Mouse (Mus musculus): ENCODE data around the gene Ssr1. TPM values are rescaled to one million over a fixed set of nuclear protein-coding genes. Genes with fewer than 3 reads are reported as not detected.

The Ssr1 gene
- polyA plus RNA-seq, 1 experiment from 2014 or later = 152 TPM

DNA sequence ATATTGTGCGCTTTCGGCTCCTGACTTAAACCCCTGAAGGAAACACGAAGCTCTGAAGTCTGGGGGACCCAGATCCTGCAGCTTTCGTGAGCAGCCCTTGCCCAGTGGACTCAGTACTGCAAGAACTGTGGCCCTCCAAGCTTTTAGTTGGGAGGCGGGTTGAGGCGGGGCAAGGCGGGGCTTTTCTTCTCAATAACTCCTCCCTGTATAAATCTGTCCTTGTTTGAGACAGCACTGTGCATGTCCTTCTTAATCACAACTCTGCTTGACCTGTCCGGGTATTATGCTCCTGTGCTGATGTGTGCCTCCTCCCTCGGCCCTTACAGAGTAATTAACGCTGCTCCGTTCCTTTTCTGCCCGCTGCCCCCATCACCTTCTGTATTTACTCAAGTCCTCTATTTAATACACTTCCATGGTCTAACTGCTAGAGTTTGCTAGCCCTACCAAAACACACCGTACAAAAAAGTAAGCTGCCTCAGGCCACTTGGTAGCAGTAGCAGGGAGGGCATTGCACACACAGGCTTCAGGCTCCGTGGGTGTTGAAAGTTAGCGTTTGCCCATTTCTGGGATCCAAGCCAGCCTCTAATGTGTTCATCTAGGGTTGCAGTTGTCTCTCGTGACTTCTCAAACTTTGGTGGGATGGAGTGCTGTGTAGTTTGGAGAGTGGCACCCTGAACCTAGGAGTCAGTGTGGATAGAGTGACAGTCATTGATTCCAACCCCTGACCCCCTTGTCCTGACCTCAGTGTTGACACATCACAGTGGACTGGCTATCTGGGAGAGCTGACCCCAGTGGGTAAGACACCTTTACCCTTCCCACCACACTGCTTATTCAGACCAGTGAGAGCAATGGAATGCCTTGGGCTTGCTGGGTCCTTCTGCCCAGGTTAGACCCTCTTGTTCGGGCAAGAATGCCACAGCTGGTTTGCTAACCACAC lies 51.8 kb downstream of the Ssr1 start:
- H3K27ac ChIP-seq = peak overlapping the region; percentile 54; the same call in 1 of the 2 replicates
- 62% methylated on average over 17 of the region's 17 CpGs for WGBS
- H3K9me3 ChIP-seq = no peaks in the 10 kb centered on the region
- no peak overlapping the region for H3K4me3 ChIP-seq
- peaks cover 24% of the 10 kb centered on the region for H3K36me3 ChIP-seq
- H3K27me3 ChIP-seq = no peaks in the 10 kb centered on the region
- H3K4me2 ChIP-seq = no peak overlapping the region
- H3K9ac ChIP-seq = no peak overlapping the region
- peaks cover 29% of the 10 kb centered on the region for H3K4me1 ChIP-seq
- no peak for ATAC-seq (ENCODE audit: insufficient number of reproducible peaks, low FRiP score, low TSS enrichment, low read depth)

DNA sequence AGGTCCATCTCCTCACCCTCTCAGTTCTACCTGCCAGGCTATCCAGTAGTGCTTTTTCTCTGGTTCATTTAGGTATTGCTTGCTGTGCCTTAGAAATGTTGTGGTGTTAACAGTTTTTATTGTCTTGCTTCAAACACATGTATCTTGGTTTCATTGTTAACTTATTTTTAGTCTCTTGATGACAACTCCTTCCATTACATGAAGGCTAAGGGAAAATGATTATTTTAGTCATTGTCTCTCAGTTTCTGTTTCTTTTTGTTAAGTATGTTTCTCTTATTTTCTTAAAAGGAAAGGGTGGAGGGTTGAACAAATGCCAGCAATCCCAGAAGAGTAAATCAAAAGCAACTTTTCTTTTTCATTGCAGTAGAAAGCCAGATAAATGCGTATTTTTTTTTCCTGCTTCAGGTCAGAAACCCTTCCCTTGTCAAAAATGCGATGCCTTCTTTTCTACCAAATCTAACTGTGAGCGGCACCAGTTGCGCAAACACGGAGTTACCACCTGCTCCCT lies 52.8 kb downstream of the Ssr1 start:
- no peak overlapping the region for H3K9ac ChIP-seq
- no peaks in the 10 kb centered on the region for H3K9me3 ChIP-seq
- peaks cover 25% of the 10 kb centered on the region for H3K36me3 ChIP-seq
- peak overlapping the region; percentile 22; the same call in 1 of the 2 replicates for H3K27ac ChIP-seq
- H3K4me3 ChIP-seq = no peak overlapping the region
- peaks cover 27% of the 10 kb centered on the region for H3K4me1 ChIP-seq
- no peak overlapping the region for H3K4me2 ChIP-seq
- 76% methylated on average over 5 of the region's 5 CpGs for WGBS
- no peaks in the 10 kb centered on the region for H3K27me3 ChIP-seq
- no peak for ATAC-seq (ENCODE audit: insufficient number of reproducible peaks, low FRiP score, low TSS enrichment, low read depth)

DNA sequence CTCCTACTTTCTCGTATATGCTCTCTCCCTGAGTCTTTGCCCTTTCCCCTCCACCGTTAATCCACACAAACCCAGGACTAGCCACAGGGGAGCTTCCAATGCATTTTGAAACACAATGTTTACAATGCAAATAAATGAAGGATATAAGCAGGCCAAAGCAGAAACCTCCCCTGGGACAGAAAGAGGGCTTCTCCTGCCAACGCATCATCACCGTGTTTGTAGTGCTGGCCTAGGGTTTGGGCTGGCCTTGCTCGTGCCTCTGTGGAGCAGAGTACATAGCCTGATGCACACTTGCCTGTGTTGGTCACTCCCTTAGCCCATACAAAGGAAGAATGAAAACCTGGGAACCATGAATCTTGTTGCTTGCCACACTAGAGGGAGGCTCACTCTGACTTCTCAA lies 53.4 kb downstream of the Ssr1 start:
- Histone ChIP-seq H3K9ac (no peak overlapping the region), H3K4me2 (no peak overlapping the region), H3K4me1 (peaks cover 27% of the 10 kb centered on the region), H3K36me3 (peaks cover 30% of the 10 kb centered on the region), H3K27ac (no peak overlapping the region), H3K4me3 (no peak overlapping the region), H3K9me3 (no peaks in the 10 kb centered on the region), H3K27me3 (no peaks in the 10 kb centered on the region)
- 63% methylated on average over 5 of the region's 5 CpGs for WGBS
- ATAC-seq (ENCODE audit: insufficient number of reproducible peaks, low FRiP score, low TSS enrichment, low read depth) = no peak

DNA sequence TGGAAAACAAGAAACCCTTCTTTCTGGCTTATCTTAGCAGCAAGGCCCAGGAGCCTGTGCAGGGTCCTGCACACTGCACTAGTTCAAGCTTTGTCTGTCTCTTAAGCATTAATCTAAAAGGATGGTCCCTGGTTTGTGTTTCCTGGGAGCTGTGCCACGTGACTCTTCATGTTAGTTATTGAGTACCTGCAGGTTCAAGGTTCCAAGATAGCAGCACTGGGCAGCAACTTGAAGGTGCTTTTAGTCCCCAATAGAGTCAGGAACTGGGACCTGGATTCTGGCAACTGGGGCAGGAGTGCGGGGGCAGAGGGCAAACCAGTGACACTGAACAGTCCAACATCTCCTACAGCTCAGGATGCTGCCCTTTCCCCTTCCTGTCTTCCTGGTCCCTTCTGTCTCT lies 53.9 kb downstream of the Ssr1 start:
- no peak for ATAC-seq (ENCODE audit: insufficient number of reproducible peaks, low FRiP score, low TSS enrichment, low read depth)
- Histone ChIP-seq H3K36me3 (peaks cover 30% of the 10 kb centered on the region), H3K27me3 (no peaks in the 10 kb centered on the region), H3K4me3 (no peak overlapping the region), H3K4me1 (peaks cover 25% of the 10 kb centered on the region), H3K27ac (no peak overlapping the region), H3K9me3 (no peaks in the 10 kb centered on the region), H3K9ac (no peak overlapping the region), H3K4me2 (no peak overlapping the region)
- WGBS = 97% methylated on average over 2 of the region's 2 CpGs

DNA sequence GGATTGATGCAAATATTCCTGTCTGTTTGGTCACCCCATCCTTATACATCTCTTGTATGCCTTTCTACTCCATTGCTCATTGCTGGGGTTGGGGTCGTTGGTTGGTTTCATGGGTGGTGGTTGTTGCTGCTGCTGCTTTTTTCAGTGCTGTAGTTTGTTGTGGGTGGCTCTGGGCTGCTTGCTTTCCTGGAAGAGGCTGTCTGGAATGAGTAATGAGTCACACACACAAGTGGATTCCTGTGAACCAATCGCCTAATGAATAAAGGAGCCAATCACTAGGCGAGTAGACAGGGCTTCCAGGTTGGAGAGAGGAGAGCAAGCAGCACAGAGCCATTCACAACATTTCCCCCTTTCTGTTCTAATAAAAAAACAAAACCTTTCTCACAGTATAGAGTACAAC lies 57.7 kb downstream of the Ssr1 start:
- Histone ChIP-seq H3K9me3 (no peaks in the 10 kb centered on the region), H3K9ac (no peak overlapping the region), H3K4me3 (no peak overlapping the region), H3K27me3 (no peaks in the 10 kb centered on the region), H3K27ac (no peak overlapping the region), H3K4me1 (peaks cover 4% of the 10 kb centered on the region), H3K4me2 (no peak overlapping the region), H3K36me3 (peaks cover 59% of the 10 kb centered on the region)
- 89% methylated on average over 3 of the region's 3 CpGs for WGBS
- ATAC-seq (ENCODE audit: insufficient number of reproducible peaks, low FRiP score, low TSS enrichment, low read depth) = no peak

DNA sequence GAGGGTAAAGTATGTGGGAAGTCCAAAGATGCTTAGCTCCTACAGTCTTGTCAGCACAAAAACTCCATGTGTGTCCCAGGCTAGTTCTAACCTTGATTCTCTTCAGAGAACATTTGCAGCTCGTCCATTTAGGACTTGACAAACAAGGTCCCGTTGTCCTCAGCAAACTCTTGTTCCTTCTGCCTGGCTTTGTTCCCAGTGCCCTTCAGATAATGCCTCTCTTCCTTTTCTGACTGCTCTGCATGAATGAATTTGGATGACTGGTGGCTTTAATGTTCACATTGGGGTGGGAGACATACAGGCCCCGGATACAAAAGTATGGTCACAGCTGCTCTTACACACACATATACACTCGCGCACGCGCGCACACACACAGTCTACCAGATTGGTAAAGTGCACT lies 59.1 kb downstream of the Ssr1 start:
- H3K36me3 ChIP-seq = peaks cover 73% of the 10 kb centered on the region
- no peak overlapping the region for H3K27ac ChIP-seq
- H3K4me1 ChIP-seq = 0 out of 2 replicates have a peak, but pooled peaks cover 2% of the 10 kb centered on the region
- no peak overlapping the region for H3K9ac ChIP-seq
- H3K4me3 ChIP-seq = no peak overlapping the region
- no peak overlapping the region for H3K4me2 ChIP-seq
- WGBS = 89% methylated on average over 8 of the region's 8 CpGs
- no peaks in the 10 kb centered on the region for H3K27me3 ChIP-seq
- ATAC-seq (ENCODE audit: insufficient number of reproducible peaks, low FRiP score, low TSS enrichment, low read depth) = no peak
- H3K9me3 ChIP-seq = no peaks in the 10 kb centered on the region

DNA sequence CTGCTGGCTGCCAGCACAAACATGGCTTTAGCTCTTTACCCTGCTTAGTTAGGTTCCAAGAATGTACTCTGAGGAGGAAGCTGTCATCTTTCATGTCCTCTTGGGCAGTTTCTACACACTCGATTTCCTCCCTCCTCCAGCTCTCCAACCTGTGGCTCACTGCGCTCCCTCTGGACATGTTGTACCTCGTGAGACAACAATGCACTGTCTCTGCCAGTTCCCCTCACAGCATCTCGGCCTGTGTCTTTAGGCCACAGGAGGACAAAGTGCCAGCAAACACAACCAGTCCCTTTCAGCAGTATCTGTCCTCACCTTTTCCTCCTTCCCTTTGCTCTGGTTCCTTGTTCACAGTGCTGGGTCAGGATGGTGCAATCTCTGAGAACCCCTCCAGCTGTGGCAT lies 59.9 kb downstream of the Ssr1 start:
- Histone ChIP-seq H3K4me1 (0 out of 2 replicates have a peak, but pooled peaks cover 2% of the 10 kb centered on the region), H3K36me3 (peaks cover 82% of the 10 kb centered on the region), H3K4me2 (no peak overlapping the region), H3K27ac (no peak overlapping the region), H3K27me3 (no peaks in the 10 kb centered on the region), H3K9me3 (no peaks in the 10 kb centered on the region), H3K4me3 (no peak overlapping the region), H3K9ac (no peak overlapping the region)
- WGBS = 87% methylated on average over 4 of the region's 4 CpGs
- no peak for ATAC-seq (ENCODE audit: insufficient number of reproducible peaks, low FRiP score, low TSS enrichment, low read depth)

DNA sequence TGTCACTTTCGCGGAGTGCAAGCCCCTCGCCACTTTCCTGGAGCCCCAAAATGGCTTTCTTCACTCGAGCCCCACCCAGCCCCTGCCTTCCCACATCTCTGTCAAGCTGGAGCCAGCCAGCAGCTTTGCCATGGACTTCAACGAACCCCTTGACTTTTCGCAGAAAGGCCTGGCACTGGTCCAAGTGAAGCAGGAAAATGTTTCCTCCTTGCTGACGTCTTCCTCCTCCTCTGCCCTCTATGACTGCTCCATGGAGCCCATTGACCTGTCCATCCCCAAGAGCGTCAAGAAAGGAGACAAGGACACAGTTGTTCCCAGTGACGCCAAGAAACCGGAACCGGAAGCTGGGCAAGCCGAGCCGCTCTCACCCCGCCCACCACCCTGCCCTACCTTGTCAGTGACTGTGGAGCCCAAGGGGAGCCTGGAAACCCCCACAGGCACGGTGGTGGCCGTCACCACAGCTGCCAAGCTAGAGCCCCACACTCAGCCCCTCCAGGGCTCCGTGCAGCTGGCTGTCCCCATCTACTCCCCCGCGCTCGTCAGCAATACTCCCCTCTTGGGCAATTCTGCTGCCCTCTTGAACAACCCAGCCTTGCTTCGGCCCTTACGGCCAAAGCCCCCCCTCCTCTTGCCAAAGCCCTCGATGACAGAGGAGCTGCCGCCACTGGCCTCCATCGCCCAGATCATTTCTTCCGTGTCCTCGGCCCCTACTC lies 62.7 kb downstream of the Ssr1 start:
- H3K9me3 ChIP-seq = no peaks in the 10 kb centered on the region
- H3K9ac ChIP-seq = no peak overlapping the region
- 77% methylated on average over 27 of the region's 27 CpGs for WGBS
- H3K27me3 ChIP-seq = no peaks in the 10 kb centered on the region
- no peak overlapping the region for H3K4me3 ChIP-seq
- no peak for ATAC-seq (ENCODE audit: insufficient number of reproducible peaks, low FRiP score, low TSS enrichment, low read depth)
- H3K36me3 ChIP-seq = peaks cover 89% of the 10 kb centered on the region
- no peak overlapping the region for H3K27ac ChIP-seq
- no peak overlapping the region for H3K4me2 ChIP-seq
- H3K4me1 ChIP-seq = 0 out of 2 replicates have a peak, but pooled peaks cover 2% of the 10 kb centered on the region

DNA sequence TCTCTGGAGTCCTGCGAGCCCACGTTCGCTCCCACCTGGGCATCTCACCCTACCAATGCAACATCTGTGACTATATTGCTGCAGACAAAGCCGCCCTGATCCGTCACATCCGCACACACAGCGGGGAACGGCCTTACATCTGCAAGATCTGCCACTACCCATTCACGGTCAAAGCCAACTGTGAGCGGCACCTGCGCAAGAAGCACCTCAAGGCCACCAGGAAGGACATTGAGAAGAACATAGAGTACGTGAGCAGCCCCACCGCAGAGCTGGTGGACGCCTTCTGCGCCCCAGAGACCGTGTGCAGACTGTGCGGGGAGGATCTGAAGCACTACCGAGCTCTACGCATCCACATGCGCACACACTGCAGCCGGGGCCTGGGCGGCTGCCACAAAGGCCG lies 63.4 kb downstream of the Ssr1 start:
- WGBS = 92% methylated on average over 23 of the region's 23 CpGs
- ATAC-seq (ENCODE audit: insufficient number of reproducible peaks, low FRiP score, low TSS enrichment, low read depth) = no peak
- Histone ChIP-seq H3K27me3 (no peaks in the 10 kb centered on the region), H3K4me2 (no peak overlapping the region), H3K4me3 (no peak overlapping the region), H3K4me1 (0 out of 2 replicates have a peak, but pooled peaks cover 2% of the 10 kb centered on the region), H3K9me3 (no peaks in the 10 kb centered on the region), H3K36me3 (peaks cover 82% of the 10 kb centered on the region), H3K27ac (no peak overlapping the region), H3K9ac (no peak overlapping the region)

DNA sequence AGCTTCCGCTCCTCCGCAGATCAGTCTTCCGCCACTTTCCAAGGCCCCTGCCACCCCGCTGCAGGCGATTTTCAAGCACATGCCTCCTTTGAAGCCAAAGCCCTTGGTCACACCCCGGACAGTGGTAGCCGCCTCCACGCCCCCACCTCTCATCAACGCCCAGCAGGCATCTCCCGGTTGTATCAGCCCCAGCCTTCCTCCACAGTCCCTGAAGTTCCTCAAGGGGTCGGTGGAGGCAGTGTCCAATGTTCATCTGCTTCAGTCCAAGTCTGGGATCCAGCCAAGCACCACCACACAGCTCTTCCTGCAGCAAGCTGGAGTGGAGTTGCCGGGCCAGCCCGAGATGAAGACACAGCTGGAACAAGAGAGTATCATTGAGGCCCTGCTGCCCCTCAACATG lies 63.9 kb downstream of the Ssr1 start:
- Histone ChIP-seq H3K4me1 (0 out of 2 replicates have a peak, but pooled peaks cover 2% of the 10 kb centered on the region), H3K27me3 (no peaks in the 10 kb centered on the region), H3K9ac (no peak overlapping the region), H3K36me3 (peaks cover 78% of the 10 kb centered on the region), H3K4me2 (no peak overlapping the region), H3K4me3 (no peak overlapping the region), H3K27ac (no peak overlapping the region), H3K9me3 (no peaks in the 10 kb centered on the region)
- ATAC-seq (ENCODE audit: insufficient number of reproducible peaks, low FRiP score, low TSS enrichment, low read depth) = no peak
- 85% methylated on average over 13 of the region's 13 CpGs for WGBS

DNA sequence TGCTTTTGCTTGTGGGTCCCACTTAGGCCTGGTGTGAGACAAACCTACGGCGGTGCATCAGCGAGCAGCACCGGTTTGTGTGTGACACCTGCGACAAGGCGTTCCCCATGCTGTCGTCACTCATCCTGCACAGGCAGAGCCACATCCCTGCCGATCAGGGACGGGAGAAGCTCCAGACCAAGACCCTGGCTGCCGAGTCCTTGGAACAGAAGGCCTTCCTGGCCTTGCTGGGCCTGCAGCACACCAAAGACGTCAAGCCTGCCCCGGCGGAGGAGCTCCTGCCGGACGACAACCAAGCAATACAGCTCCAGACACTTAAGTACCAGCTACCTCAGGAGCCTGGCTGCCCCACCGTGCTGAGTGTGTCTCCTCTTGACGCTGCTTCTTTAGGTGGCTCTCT lies 64.5 kb downstream of the Ssr1 start:
- Histone ChIP-seq H3K9me3 (no peaks in the 10 kb centered on the region), H3K4me3 (no peak overlapping the region), H3K36me3 (peaks cover 78% of the 10 kb centered on the region), H3K4me2 (no peak overlapping the region), H3K4me1 (0 out of 2 replicates have a peak, but pooled peaks cover 2% of the 10 kb centered on the region), H3K27ac (no peak overlapping the region), H3K27me3 (no peaks in the 10 kb centered on the region), H3K9ac (no peak overlapping the region)
- ATAC-seq (ENCODE audit: insufficient number of reproducible peaks, low FRiP score, low TSS enrichment, low read depth) = no peak
- 91% methylated on average over 17 of the region's 17 CpGs for WGBS

DNA sequence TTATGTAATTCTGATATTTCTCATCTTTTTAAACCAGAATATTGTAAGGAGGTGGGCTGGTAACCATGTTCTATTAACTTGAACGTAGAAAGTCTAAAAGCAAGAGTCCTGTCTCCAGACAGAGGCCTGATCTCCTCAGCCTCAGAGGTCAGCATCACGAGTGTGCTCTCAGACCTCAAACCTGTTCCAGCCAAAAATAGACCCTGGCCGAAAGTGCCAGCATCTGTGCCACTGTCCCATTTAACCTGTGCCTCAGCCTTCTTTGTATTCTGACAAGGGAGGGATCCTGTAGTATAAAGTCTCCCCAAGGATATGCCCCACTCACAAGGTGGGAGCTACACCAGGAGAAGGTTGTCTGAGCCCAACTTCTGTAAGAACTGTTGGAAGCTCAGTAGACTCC lies 67.6 kb downstream of the Ssr1 start:
- no peak for ATAC-seq (ENCODE audit: insufficient number of reproducible peaks, low FRiP score, low TSS enrichment, low read depth)
- WGBS = 89% methylated on average over 3 of the region's 3 CpGs

More for the DNA sequence above, 67.6 kb downstream of the Ssr1 start:
- Histone ChIP-seq H3K27me3 (no peaks in the 10 kb centered on the region), H3K36me3 (peaks cover 67% of the 10 kb centered on the region), H3K4me2 (no peak overlapping the region), H3K4me1 (peaks cover 5% of the 10 kb centered on the region; the same call in 1 of the 2 replicates), H3K9me3 (no peaks in the 10 kb centered on the region), H3K9ac (no peak overlapping the region), H3K4me3 (no peak overlapping the region), H3K27ac (no peak overlapping the region)

All from limb, embryonic 15.5 days (tissue).